Mouse (Mus musculus) lung, embryonic 14.5 days (tissue): ENCODE measurements at regions not wholly inside any gene's neighbourhood (a gene's known extent, or its start where the extent isn't known, plus 50 kb on each side); places are given as distances from the start of the nearest gene placed in this dataset.
"Not testable (repeated sequence)": the region's sequence is repeated elsewhere in the genome, so short reads cannot be mapped to it uniquely, and the experiment has no call there.

Source experiments
- ATAC-seq: fragments of 200-750 bp; cut with Nextera tagmentation; 2 replicates; pipeline ENCODE4 v1.8.0; 2017; ENCODE audit warnings: mild to moderate bottlenecking, moderate TSS enrichment, moderate library complexity; ENCODE audit not compliant: insufficient read depth
- DNase-seq: peaks from one replicate; pipeline ENCODE4 v3.0.0-alpha.2; 2015
- H3K27ac ChIP-seq: fragments of 300-500 bp; sonication (generic); 2 replicates; pipeline ENCODE4 v1.5.1; 2014; ENCODE audit warnings: low read depth, mild to moderate bottlenecking, moderate library complexity
- H3K27me3 ChIP-seq: fragments of 300-500 bp; sonication (generic); 2 replicates; pipeline ENCODE4 v1.6.1; 2014; ENCODE audit warnings: low read length, control low read depth; ENCODE audit not compliant: insufficient read depth
- H3K36me3 ChIP-seq: fragments of 300-500 bp; sonication (generic); 2 replicates; pipeline ENCODE4 v1.6.1; 2014; ENCODE audit warnings: control low read depth; ENCODE audit not compliant: insufficient read depth
- H3K4me1 ChIP-seq: fragments of 300-500 bp; sonication (generic); 2 replicates; pipeline ENCODE4 v1.6.1; 2014; ENCODE audit warnings: antibody characterized with exemption, control low read depth; ENCODE audit not compliant: insufficient read depth
- H3K4me2 ChIP-seq: fragments of 300-500 bp; sonication (generic); 2 replicates; pipeline ENCODE4 v1.6.1; 2014; ENCODE audit warnings: mild to moderate bottlenecking
- H3K4me3 ChIP-seq: fragments of 300-500 bp; sonication (generic); 2 replicates; pipeline ENCODE4 v1.5.1; 2014; ENCODE audit warnings: low read depth, low read length
- H3K9ac ChIP-seq: fragments of 300-500 bp; sonication (generic); 2 replicates; pipeline ENCODE4 v1.6.1; 2014
- H3K9me3 ChIP-seq: fragments of 300-500 bp; sonication (generic); 2 replicates; pipeline ENCODE4 v1.6.1; 2016; ENCODE audit warnings: low read depth, low read length, control low read depth
- CTCF ChIP-seq: IDR thresholded peaks from 2 replicates; pipeline ENCODE4 v1.5.1; 2016; ENCODE audit warnings: antibody characterized with exemption, low read depth
- WGBS: fragments of 180-500 bp; shearing (Covaris S2); extraction: QIAGEN DNeasy Blood & Tissue Kit; methylation state at CpG from one replicate; pipeline ENCODE4 v1.1.7; 2014; 5-methylcytosine and 5-hydroxymethylcytosine counted together

GRCm38 (mm10) chr4:105844675-105845466, 55.2 kb downstream of the Gm12728 start:
- H3K4me2 ChIP-seq = no peak overlapping the region
- ATAC-seq (no peak), DNase-seq (no peak)
- H3K27me3 ChIP-seq = no peaks in the 10 kb centered on the region
- H3K9me3 ChIP-seq = no peaks in the 10 kb centered on the region
- H3K4me3 ChIP-seq = no peak overlapping the region
- H3K9ac ChIP-seq = no peak overlapping the region
- H3K4me1 ChIP-seq = peaks cover 3% of the 10 kb centered on the region; the same call in 1 of the 2 replicates
- TF ChIP-seq CTCF = no peak
- 75% methylated on average over 7 of the region's 7 CpGs for WGBS
- no peaks in the 10 kb centered on the region for H3K36me3 ChIP-seq
- no peak overlapping the region for H3K27ac ChIP-seq

- not testable (repeated sequence) for H3K9ac ChIP-seq, H3K27ac ChIP-seq, H3K27me3 ChIP-seq, H3K4me1 ChIP-seq, H3K9me3 ChIP-seq, H3K36me3 ChIP-seq, H3K4me2 ChIP-seq, DNase-seq, H3K4me3 ChIP-seq
- 85% methylated on average over 3 of the region's 3 CpGs for WGBS
- ATAC-seq = peak; percentile 43
Measured at GRCm38 (mm10) chr4:105845998-105846989, 56.6 kb downstream of the Gm12728 start.

- H3K4me2 ChIP-seq = no peak overlapping the region
- ATAC-seq = no peak
- no peak overlapping the region for H3K27ac ChIP-seq
- H3K9ac ChIP-seq = no peak overlapping the region
- DNase-seq = no peak
- H3K27me3 ChIP-seq = no peaks in the 10 kb centered on the region
- H3K4me3 ChIP-seq = no peak overlapping the region
- TF ChIP-seq CTCF = no peak
- no peaks in the 10 kb centered on the region for H3K9me3 ChIP-seq
- no peaks in the 10 kb centered on the region for H3K4me1 ChIP-seq
- H3K36me3 ChIP-seq = no peaks in the 10 kb centered on the region
- WGBS = 91% methylated on average over 6 of the region's 6 CpGs
Measured at GRCm38 (mm10) chr4:105853086-105853485, 63.4 kb downstream of the Gm12728 start.

GRCm38 (mm10) chr4:105859052-105859864, 69.6 kb downstream of the Gm12728 start:
- H3K36me3 ChIP-seq = no peaks in the 10 kb centered on the region
- 30% methylated on average over 15 of the region's 15 CpGs for WGBS
- H3K9ac ChIP-seq = no peak overlapping the region
- H3K4me2 ChIP-seq = no peak overlapping the region
- peaks cover 6% of the 10 kb centered on the region; the same call in 1 of the 2 replicates for H3K4me1 ChIP-seq
- H3K27ac ChIP-seq = no peak overlapping the region
- no peaks in the 10 kb centered on the region for H3K9me3 ChIP-seq
- peak; percentile 28; the same call in 1 of the 2 replicates for ATAC-seq
- TF ChIP-seq CTCF = no peak
- DNase-seq = peak; percentile 26
- H3K27me3 ChIP-seq = no peaks in the 10 kb centered on the region
- H3K4me3 ChIP-seq = no peak overlapping the region

- no peaks in the 10 kb centered on the region for H3K36me3 ChIP-seq
- WGBS = 45% methylated on average over 11 of the region's 11 CpGs
- H3K4me2 ChIP-seq = no peak overlapping the region
- H3K4me1 ChIP-seq = peaks cover 6% of the 10 kb centered on the region; the same call in 1 of the 2 replicates
- H3K9me3 ChIP-seq = no peaks in the 10 kb centered on the region
- H3K27ac ChIP-seq = no peak overlapping the region
- ATAC-seq = no peak
- H3K27me3 ChIP-seq = no peaks in the 10 kb centered on the region
- no peak for TF ChIP-seq CTCF
- no peak overlapping the region for H3K4me3 ChIP-seq
- no peak for DNase-seq
- no peak overlapping the region for H3K9ac ChIP-seq
Measured at GRCm38 (mm10) chr4:105860930-105861653, 71.4 kb downstream of the Gm12728 start.

GRCm38 (mm10) chr4:105861654-105862037, 72.0 kb downstream of the Gm12728 start:
- TF ChIP-seq CTCF = no peak
- DNase-seq (no peak), ATAC-seq (no peak)
- no peak overlapping the region for H3K4me3 ChIP-seq
- H3K27me3 ChIP-seq = no peaks in the 10 kb centered on the region
- H3K4me1 ChIP-seq = peaks cover 6% of the 10 kb centered on the region; the same call in 1 of the 2 replicates
- H3K36me3 ChIP-seq = no peaks in the 10 kb centered on the region
- no peak overlapping the region for H3K9ac ChIP-seq
- H3K9me3 ChIP-seq = no peaks in the 10 kb centered on the region
- no peak overlapping the region for H3K27ac ChIP-seq
- no peak overlapping the region for H3K4me2 ChIP-seq
